Mouse (Mus musculus) liver, embryonic 12.5 days (tissue): ENCODE data around the gene Zbtb17. TPM values are rescaled to one million over a fixed set of nuclear protein-coding genes. Genes with fewer than 3 reads are reported as not detected.
A peak's percentile ranks its signal among the peaks of the same experiment; 100 is the strongest.

ENCODE experiments used
- ATAC-seq: fragments of 200-750 bp; cut with Nextera tagmentation; 2 replicates; pipeline ENCODE4 v1.8.0; 2017; ENCODE audit warnings: moderate number of reproducible peaks, mild to moderate bottlenecking, moderate library complexity
- H3K27ac ChIP-seq: fragments of 300-500 bp; sonication (generic); 2 replicates; pipeline ENCODE4 v1.5.1; 2016; ENCODE audit warnings: mild to moderate bottlenecking
- H3K27me3 ChIP-seq: fragments of 300-500 bp; sonication (generic); replicated peaks from 2 replicates; pipeline ENCODE4 v1.6.1; 2016; ENCODE audit warnings: mild to moderate bottlenecking, moderate library complexity
- H3K36me3 ChIP-seq: fragments of 300-500 bp; sonication (generic); 2 replicates; pipeline ENCODE4 v1.6.1; 2016; ENCODE audit warnings: mild to moderate bottlenecking, moderate library complexity
- H3K4me1 ChIP-seq: fragments of 300-500 bp; sonication (generic); 2 replicates; pipeline ENCODE4 v1.6.1; 2016
- H3K4me2 ChIP-seq: fragments of 300-500 bp; sonication (generic); 2 replicates; pipeline ENCODE4 v1.6.1; 2016; ENCODE audit warnings: mild to moderate bottlenecking, moderate library complexity
- H3K4me3 ChIP-seq: fragments of 300-500 bp; sonication (generic); 2 replicates; pipeline ENCODE4 v1.5.1; 2016; ENCODE audit warnings: mild to moderate bottlenecking, moderate library complexity
- H3K9ac ChIP-seq: fragments of 300-500 bp; sonication (generic); 2 replicates; pipeline ENCODE4 v1.6.1; 2016; ENCODE audit warnings: mild to moderate bottlenecking, moderate library complexity
- H3K9me3 ChIP-seq: fragments of 300-500 bp; sonication (generic); replicated peaks from 2 replicates; pipeline ENCODE4 v1.6.1; 2016; ENCODE audit warnings: mild to moderate bottlenecking, moderate library complexity
- WGBS: fragments of 180-500 bp; shearing (Covaris S2); methylation state at CpG from one replicate; pipeline ENCODE4 v1.1.7; 2016; ENCODE audit not compliant: insufficient replicate concordance; 5-methylcytosine and 5-hydroxymethylcytosine counted together
- polyA plus RNA-seq: library from polyadenylated mRNA; unstranded; fragments of >200 nt; fragmentation: Nextera tagmentation; extraction: Ambion mirVana; gene quantifications from 2 replicates; pipeline ENCODE4 v1.2.1, GENCODE M21; 2016

Gene Zbtb17
- polyA plus RNA-seq = 15.6 and 16.8 TPM in 2 replicates

DNA sequence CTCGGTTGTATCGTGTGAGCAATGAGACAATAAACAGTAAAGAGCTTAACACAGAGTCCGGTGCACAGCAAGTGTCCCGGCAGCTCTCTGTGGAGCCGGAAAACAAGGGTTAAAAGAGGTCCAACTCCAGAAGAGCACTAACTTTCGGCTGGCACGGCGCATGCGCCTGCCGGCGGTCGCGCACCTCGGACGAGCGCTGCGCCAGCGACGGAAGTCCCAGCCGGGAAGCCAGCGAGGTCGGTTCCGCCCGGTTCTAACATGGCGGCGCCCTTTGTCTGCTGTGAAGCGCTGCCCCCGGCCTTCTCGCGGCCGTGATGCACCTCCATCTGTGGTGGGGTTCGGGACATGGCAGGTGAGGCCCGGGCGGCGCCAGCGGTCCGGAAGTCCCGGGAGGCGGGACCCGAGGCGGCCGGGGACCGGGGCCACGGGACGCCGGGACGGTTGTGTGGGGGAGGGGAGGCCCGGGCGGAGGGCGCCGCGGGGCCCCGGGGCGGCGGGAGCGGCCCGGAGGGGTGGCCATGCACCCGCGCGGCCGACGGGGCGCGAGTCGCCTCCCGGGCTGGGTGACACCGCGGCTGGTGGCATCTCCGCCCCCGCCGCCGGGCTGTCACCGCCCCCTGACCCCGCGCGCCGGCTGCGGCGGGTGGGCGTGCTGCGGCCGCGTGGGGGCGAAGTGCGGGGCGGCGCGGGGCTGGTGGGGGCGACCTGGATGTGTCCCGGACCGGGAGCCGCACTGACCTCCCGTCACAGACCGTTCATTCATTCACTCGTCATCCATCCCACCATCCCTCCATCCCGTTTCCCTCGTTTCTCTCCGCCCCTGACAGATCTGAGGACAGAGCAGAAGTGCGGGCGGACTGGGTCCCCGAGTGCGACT, at the start of gene Zbtb17:
Gene Zbtb17 (plus strand): TSS at position 204 of the 877 bp plus-strand sequence.
- peak; percentile 89 for ATAC-seq
- peaks cover 26% of the 10 kb centered on the region for H3K4me1 ChIP-seq
- H3K27me3 ChIP-seq = no peaks in the 10 kb centered on the region
- H3K4me3 ChIP-seq = peak within 1 kb of the TSS; percentile 99
- H3K9ac ChIP-seq = peak within 1 kb of the TSS; percentile 91
- peak within 1 kb of the TSS; percentile 86 for H3K4me2 ChIP-seq
- no peaks in the 10 kb centered on the region for H3K9me3 ChIP-seq
- peak within 1 kb of the TSS; percentile 81 for H3K27ac ChIP-seq
- H3K36me3 ChIP-seq = peaks cover 31% of the 10 kb centered on the region
- under 1% methylated on average over 77 of the region's 102 CpGs for whole genome bisulfite sequencing

- no peak overlapping the region for H3K4me3 ChIP-seq
- no peaks in the 10 kb centered on the region for H3K36me3 ChIP-seq
- WGBS = 17% methylated on average over 16 of the region's 16 CpGs
- no peak overlapping the region for H3K9ac ChIP-seq
- H3K4me2 ChIP-seq = peak overlapping the region; percentile 22
- peaks cover 74% of the 10 kb centered on the region for H3K27me3 ChIP-seq
- no peak for ATAC-seq
- H3K27ac ChIP-seq = no peak overlapping the region
- H3K9me3 ChIP-seq = no peaks in the 10 kb centered on the region
- 0 out of 2 replicates have a peak, but pooled peaks cover 2% of the 10 kb centered on the region for H3K4me1 ChIP-seq
Measured at GRCm38 (mm10) chr4:141394751-141395150, 49.7 kb upstream of the Zbtb17 start.

DNA sequence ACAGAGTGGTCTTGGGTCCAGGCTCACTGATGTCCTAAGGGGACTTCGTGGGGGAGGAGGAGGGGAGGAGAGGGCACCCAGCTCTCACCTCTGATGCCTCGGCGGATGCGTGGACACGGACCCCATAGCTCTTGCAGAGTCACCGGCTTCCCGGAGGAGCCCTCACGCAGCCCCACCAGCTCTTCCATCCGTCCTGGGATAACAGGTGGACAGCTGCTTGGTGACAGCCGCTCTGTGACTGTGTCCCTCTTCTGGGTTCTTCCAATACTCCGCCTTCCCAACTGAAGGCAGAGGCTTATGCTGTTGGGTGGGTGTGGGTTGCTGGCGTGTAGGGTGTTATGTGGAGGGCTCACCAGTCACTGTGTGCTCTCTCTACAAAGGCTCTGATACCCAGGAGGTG, 46.6 kb upstream of the Zbtb17 start:
- peaks cover 53% of the 10 kb centered on the region for H3K27me3 ChIP-seq
- no peak overlapping the region for H3K4me3 ChIP-seq
- H3K36me3 ChIP-seq = no peaks in the 10 kb centered on the region
- H3K4me1 ChIP-seq = 0 out of 2 replicates have a peak, but pooled peaks cover 2% of the 10 kb centered on the region
- no peak overlapping the region for H3K27ac ChIP-seq
- 66% methylated on average over 12 of the region's 12 CpGs for WGBS
- H3K4me2 ChIP-seq = no peak overlapping the region
- H3K9ac ChIP-seq = no peak overlapping the region
- H3K9me3 ChIP-seq = no peaks in the 10 kb centered on the region
- ATAC-seq = no peak

DNA sequence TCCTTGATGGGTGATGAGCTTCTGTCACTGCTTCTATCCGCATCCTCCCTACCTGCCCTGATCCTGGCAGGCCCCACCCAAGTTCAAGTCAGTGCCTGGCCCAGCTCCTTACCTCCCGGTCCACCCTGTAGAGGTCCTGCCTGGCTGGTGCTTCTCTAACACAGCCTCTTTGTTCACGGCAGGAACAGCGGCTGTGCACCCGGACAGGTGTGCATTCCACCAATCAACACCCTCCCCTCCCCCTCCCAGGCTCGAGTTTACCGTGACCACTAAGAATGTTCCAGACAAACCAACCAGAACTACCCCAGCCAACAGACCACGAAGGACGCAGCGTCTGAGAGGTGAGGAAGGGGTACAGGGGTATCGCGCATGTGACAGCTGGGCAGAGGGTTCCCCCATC, 45.9 kb upstream of the Zbtb17 start, which contains the start of gene Clcnka:
Gene Clcnka (minus strand): TSS at position 180 of the 400 bp plus-strand sequence.
- H3K9me3 ChIP-seq = no peaks in the 10 kb centered on the region
- H3K4me3 ChIP-seq = no peak within 1 kb of the TSS
- no peaks in the 10 kb centered on the region for H3K36me3 ChIP-seq
- 0 out of 2 replicates have a peak, but pooled peaks cover 2% of the 10 kb centered on the region for H3K4me1 ChIP-seq
- ATAC-seq = no peak
- H3K27me3 ChIP-seq = peaks cover 53% of the 10 kb centered on the region
- H3K4me2 ChIP-seq = no peak within 1 kb of the TSS
- 55% methylated on average over 12 of the region's 12 CpGs for WGBS
- H3K9ac ChIP-seq = no peak within 1 kb of the TSS
- H3K27ac ChIP-seq = no peak within 1 kb of the TSS

GRCm38 (mm10) chr4:141400171-141400570, 44.3 kb upstream of the Zbtb17 start:
- H3K4me2 ChIP-seq = no peak overlapping the region
- H3K9me3 ChIP-seq = no peaks in the 10 kb centered on the region
- 70% methylated on average over 15 of the region's 15 CpGs for WGBS
- H3K27ac ChIP-seq = no peak overlapping the region
- peaks cover 3% of the 10 kb centered on the region; the same call in 1 of the 2 replicates for H3K4me1 ChIP-seq
- no peak overlapping the region for H3K4me3 ChIP-seq
- no peak for ATAC-seq
- H3K27me3 ChIP-seq = peaks cover 53% of the 10 kb centered on the region
- no peaks in the 10 kb centered on the region for H3K36me3 ChIP-seq
- H3K9ac ChIP-seq = no peak overlapping the region

GRCm38 (mm10) chr4:141404518-141405313, 39.7 kb upstream of the Zbtb17 start:
- Histone ChIP-seq H3K4me2 (peak overlapping the region; percentile 27; the same call in 1 of the 2 replicates), H3K27ac (no peak overlapping the region), H3K9ac (no peak overlapping the region)

GRCm38 (mm10) chr4:141405314-141405622, 39.2 kb upstream of the Zbtb17 start:
- no peaks in the 10 kb centered on the region for H3K9me3 ChIP-seq
- peaks cover 3% of the 10 kb centered on the region; the same call in 1 of the 2 replicates for H3K4me1 ChIP-seq
- 73% methylated on average over 3 of the region's 3 CpGs for WGBS
- peaks cover 49% of the 10 kb centered on the region for H3K27me3 ChIP-seq
- no peaks in the 10 kb centered on the region for H3K36me3 ChIP-seq
- no peak overlapping the region for H3K4me3 ChIP-seq
- no peak overlapping the region for H3K9ac ChIP-seq
- ATAC-seq = no peak
- no peak overlapping the region for H3K4me2 ChIP-seq
- no peak overlapping the region for H3K27ac ChIP-seq

More at GRCm38 (mm10) chr4:141404518-141405313, 39.7 kb upstream of the Zbtb17 start:
- ATAC-seq = peak; percentile 60; the same call in 1 of the 2 replicates
- Histone ChIP-seq H3K4me3 (no peak overlapping the region), H3K27me3 (peaks cover 48% of the 10 kb centered on the region), H3K4me1 (peaks cover 3% of the 10 kb centered on the region; the same call in 1 of the 2 replicates), H3K9me3 (no peaks in the 10 kb centered on the region), H3K36me3 (no peaks in the 10 kb centered on the region)
- 12% methylated on average over 15 of the region's 15 CpGs for WGBS

DNA sequence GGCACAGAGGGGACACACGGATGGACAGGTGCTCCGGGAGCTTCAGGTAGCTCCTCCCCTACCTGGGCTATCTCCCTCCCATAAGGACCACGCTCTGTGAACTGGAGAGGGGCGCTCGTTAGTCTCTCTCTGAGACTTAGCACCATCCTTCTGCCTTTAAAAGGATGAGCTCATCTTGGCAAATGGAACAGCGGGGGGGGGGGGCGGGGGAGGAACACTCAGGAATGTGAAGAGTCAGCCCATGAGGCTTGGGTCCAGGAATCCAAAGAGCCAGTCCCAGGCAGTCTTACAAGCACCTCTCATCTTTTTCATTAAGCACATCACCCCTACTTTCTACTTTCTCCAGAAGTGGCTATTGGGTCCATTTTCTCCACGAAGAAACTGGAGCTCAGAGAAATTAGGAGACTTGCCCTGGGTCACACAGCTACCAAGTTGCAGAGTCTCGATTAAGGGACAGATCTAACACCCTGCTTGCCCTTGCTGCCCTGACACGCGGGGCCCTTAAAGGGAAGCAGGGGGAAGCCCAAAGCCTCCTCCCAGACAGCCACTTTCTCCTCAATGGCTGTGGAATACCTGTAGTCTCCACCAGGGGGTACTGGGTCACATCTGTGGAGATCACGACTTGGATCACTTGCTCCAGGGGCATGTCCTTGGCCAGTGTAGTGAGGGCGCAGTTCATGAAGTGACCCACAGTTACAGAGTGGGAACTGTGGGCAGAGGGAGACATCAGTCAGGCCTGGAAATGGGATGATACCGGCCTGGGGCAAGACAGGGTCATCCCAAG, 37.7 kb upstream of the Zbtb17 start:
- no peaks in the 10 kb centered on the region for H3K36me3 ChIP-seq
- peaks cover 3% of the 10 kb centered on the region; the same call in 1 of the 2 replicates for H3K4me1 ChIP-seq
- ATAC-seq = no peak
- H3K4me2 ChIP-seq = no peak overlapping the region
- H3K9me3 ChIP-seq = no peaks in the 10 kb centered on the region
- no peak overlapping the region for H3K27ac ChIP-seq
- no peak overlapping the region for H3K9ac ChIP-seq
- no peak overlapping the region for H3K4me3 ChIP-seq
- H3K27me3 ChIP-seq = peaks cover 55% of the 10 kb centered on the region
- 30% methylated on average over 14 of the region's 14 CpGs for WGBS

- Histone ChIP-seq H3K27me3 (peaks cover 59% of the 10 kb centered on the region), H3K27ac (no peak overlapping the region), H3K4me1 (peaks cover 3% of the 10 kb centered on the region; the same call in 1 of the 2 replicates), H3K36me3 (no peaks in the 10 kb centered on the region), H3K4me2 (no peak overlapping the region), H3K4me3 (no peak overlapping the region), H3K9me3 (no peaks in the 10 kb centered on the region), H3K9ac (no peak overlapping the region)
- 59% methylated on average over 3 of the region's 3 CpGs for WGBS
- no peak for ATAC-seq
Measured at GRCm38 (mm10) chr4:141408577-141408976, 35.9 kb upstream of the Zbtb17 start.

GRCm38 (mm10) chr4:141411430-141411992, 32.9 kb upstream of the Zbtb17 start:
- ATAC-seq = no peak
- H3K4me2 ChIP-seq = no peak overlapping the region
- H3K36me3 ChIP-seq = no peaks in the 10 kb centered on the region

GRCm38 (mm10) chr4:141415924-141416323, 28.5 kb upstream of the Zbtb17 start, which contains the start of gene Clcnkb:
Gene Clcnkb (minus strand): TSS chr4:141416014.
- Histone ChIP-seq H3K4me3 (no peak within 1 kb of the TSS), H3K27me3 (peaks cover 29% of the 10 kb centered on the region), H3K36me3 (no peaks in the 10 kb centered on the region), H3K27ac (no peak within 1 kb of the TSS), H3K9me3 (no peaks in the 10 kb centered on the region), H3K9ac (no peak within 1 kb of the TSS), H3K4me2 (no peak within 1 kb of the TSS), H3K4me1 (peaks cover 12% of the 10 kb centered on the region)
- 44% methylated on average over 7 of the region's 7 CpGs for WGBS
- no peak for ATAC-seq

More at GRCm38 (mm10) chr4:141411430-141411992, 32.9 kb upstream of the Zbtb17 start:
- Histone ChIP-seq H3K4me3 (no peak overlapping the region), H3K9ac (no peak overlapping the region), H3K4me1 (no peaks in the 10 kb centered on the region), H3K27me3 (peaks cover 32% of the 10 kb centered on the region), H3K27ac (no peak overlapping the region), H3K9me3 (no peaks in the 10 kb centered on the region)
- WGBS = 20% methylated on average over 22 of the region's 22 CpGs
